7 mouse cellular contexts compared by ENCODE assay signal in the genomic region with DNA sequence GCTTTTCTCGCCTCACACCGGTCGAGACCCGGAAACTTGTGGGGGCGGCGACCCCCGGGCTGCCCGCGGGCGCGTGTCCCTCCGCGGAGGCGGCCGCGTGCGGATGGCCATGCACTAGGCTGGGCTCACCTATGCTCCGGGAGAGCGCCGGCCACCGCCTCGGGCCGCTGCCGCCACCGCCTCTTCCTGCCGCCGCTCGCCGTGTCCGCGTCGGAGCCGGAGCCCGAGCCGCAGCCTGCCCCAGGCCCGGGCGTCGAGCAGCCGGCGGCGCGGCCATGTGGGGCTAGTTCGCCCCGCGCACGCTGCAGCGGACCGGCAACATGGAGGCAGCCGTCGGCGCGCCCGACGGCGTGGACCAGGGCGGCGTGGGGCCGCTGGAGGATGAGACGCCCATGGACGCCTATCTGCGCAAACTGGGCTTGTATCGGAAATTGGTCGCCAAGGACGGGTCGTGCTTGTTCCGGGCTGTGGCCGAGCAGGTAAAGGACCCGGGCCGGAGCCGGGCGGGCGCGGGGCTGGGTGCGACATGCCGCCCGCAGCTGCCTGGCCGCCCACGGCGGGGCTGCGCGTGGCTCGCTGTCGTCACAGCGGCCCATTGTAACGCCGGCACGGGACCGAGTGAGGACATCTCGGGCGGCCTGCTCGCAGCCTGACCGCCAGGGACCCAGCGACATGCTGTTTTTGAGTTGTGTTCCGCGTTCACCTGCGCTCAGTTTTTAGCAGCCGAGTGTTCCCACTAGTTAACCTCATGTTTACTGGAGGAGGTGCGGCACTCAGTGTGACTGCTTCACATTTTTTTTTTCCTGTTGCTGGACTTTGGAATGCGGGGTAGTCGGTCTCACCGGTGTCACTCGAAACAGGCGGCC. TPM values are rescaled to one million over a fixed set of nuclear protein-coding genes. Genes with fewer than 3 reads are reported as not detected.
DNase-seq lines count a peak whose midpoint lies in the region; ATAC-seq lines count a peak whose summit lies in the region.

Gene Otud4, plus strand, starts transcription at position 33 of the 866 bp plus-strand sequence.

- H3K27me3 ChIP-seq in intestine, embryonic 14.5 days (replicated peaks; ENCODE audit: control insufficient read depth, insufficient read depth, low read length) = no peaks in the 10 kb centered on the region

- peak within 1 kb of the TSS; percentile 56 for H3K4me3 ChIP-seq in intestine, embryonic 14.5 days (ENCODE audit: low read depth, low read length)

- H3K4me2 ChIP-seq in intestine, embryonic 14.5 days (ENCODE audit: low read length) = peak within 1 kb of the TSS; percentile 69

- peak within 1 kb of the TSS; percentile 70 for H3K9ac ChIP-seq in intestine, embryonic 14.5 days (ENCODE audit: low read length)

- H3K27ac ChIP-seq in intestine, embryonic 14.5 days (ENCODE audit: low read depth) = peak within 1 kb of the TSS; percentile 95

- intact Hi-C loops in gastrocnemius, postnatal 36 days (cut with DNase I) = loop anchor here (5.0 kb wide), 1 partner anchor 53 kb away; no protein-coding TSS in a partner anchor
- intact Hi-C loops in left cerebral cortex, postnatal 14 days (cut with DNase I) = no loop called here

- ATAC-seq in intestine, embryonic 14.5 days (replicated peaks; ENCODE audit: low FRiP score, low TSS enrichment, low read depth) = peak; percentile 74
- peak; percentile 29 for ATAC-seq in megakaryocyte progenitor cell, adult 5-6 weeks (replicated peaks; ENCODE audit: poor library complexity)

- H3K9me3 ChIP-seq in intestine, embryonic 14.5 days (ENCODE audit: control insufficient read depth, low read length) = no peaks in the 10 kb centered on the region

- peaks cover 12% of the 10 kb centered on the region for H3K36me3 ChIP-seq in intestine, embryonic 14.5 days (ENCODE audit: control insufficient read depth, insufficient read depth, low read length)

- peak; percentile 79 for DNase-seq in adrenal gland, adult 2 months
- peak; percentile 68 for DNase-seq in embryo, embryonic 10.5 days (ENCODE audit: low spot score)
- DNase-seq in gastrocnemius, postnatal 36 days = peak; percentile 19 to 47
- peak; percentile 79 for DNase-seq in intestine, embryonic 14.5 days (ENCODE audit: low spot score)
- peak; percentile 60 for DNase-seq in left cerebral cortex, postnatal 14 days (ENCODE audit: low spot score in 2 of 2)
- DNase-seq in right cerebral cortex, postnatal 25 days = peak; percentile 71

- peaks cover 16% of the 10 kb centered on the region for H3K4me1 ChIP-seq in intestine, embryonic 14.5 days (replicated peaks; ENCODE audit: control insufficient read depth, insufficient read depth, low read length)

- under 1% methylated on average over 98 of the region's 103 CpGs for WGBS in intestine, embryonic 14.5 days

RNA-seq across cellular contexts. Expression of gene Otud4, which starts in this region (rescaled TPM):
- 10 to 100 TPM; 32.9 to 56.6 TPM for total RNA-seq in adrenal gland, adult 2 months (2021)
- polyA plus RNA-seq in adrenal gland, adult 2 months (2012; rRNA removed) = 12.1 and 16.4 TPM in 2 replicates
- total RNA-seq in gastrocnemius, postnatal 36 days (2021) = 10 to 100 TPM; 46.9 to 49.7 TPM
- polyA plus RNA-seq in intestine, embryonic 14.5 days (2014; fragmentation: Nextera tagmentation; extraction: Ambion mirVana) = 28.1 and 30.3 TPM in 2 replicates
- total RNA-seq in left cerebral cortex, postnatal 14 days (2021) = 10 to 100 TPM; 36.8 to 44.4 TPM
- total RNA-seq in megakaryocyte progenitor cell, adult 5-6 weeks (2015) = 54.4 and 64.4 TPM in 2 replicates
- 57.8 and 85.7 TPM in 2 replicates for total RNA-seq in megakaryocyte progenitor cell, adult 5-6 weeks (2017)

Comparison
In these comparisons a context has a peak if more than half of its experiments do, and no peak if none do; other contexts are left out.
1. Peak in every context shown above with its lines: DNase-seq, ATAC-seq, H3K4me3 ChIP-seq and H3K27ac ChIP-seq.